Mouse (Mus musculus) kidney, postnatal 36 days (tissue): ENCODE measurements around the gene Ccdc18.
"Not testable (repeated sequence)": the region's sequence is repeated elsewhere in the genome, so short reads cannot be mapped to it uniquely, and the experiment has no call there.

ENCODE experiments used
- DNase-seq, 2 experiments: peaks; one replicate each; pipeline ENCODE4 v3.0.0; 2021 to 2022; ENCODE audit warnings: mixed read lengths in 2 of 2

The Ccdc18 gene

DNA sequence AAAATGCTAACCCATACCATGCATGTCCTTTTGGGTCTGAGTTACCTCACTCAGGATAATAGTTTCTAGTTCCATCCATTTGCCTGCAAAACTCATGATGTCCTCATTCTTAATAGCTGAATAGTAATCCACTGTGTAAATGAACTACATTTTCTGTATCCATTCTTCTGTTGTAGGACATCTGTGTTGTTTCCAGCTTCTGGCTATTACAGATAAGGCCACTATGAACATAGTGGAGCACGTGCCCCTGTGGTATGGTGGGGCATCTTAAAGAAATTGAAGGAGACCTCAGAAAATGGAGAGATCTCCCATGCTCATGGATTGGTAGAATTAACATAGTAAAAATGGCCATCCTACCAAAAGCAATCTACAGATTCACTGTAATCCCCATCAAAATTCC is 131.1 kb downstream of the Ccdc18 start:
- DNase-seq: not testable (repeated sequence)

GRCm38 (mm10) chr5:108266990-108267389 is 134.3 kb downstream of the Ccdc18 start:
- DNase-seq: no peak

- peak; percentile 90 to 95 for DNase-seq
Observed at GRCm38 (mm10) chr5:108268127-108269062, 135.7 kb downstream of the Ccdc18 start, which contains the start of gene Dr1. TSS of gene Dr1 (plus strand) at chr5:108268897.

DNA sequence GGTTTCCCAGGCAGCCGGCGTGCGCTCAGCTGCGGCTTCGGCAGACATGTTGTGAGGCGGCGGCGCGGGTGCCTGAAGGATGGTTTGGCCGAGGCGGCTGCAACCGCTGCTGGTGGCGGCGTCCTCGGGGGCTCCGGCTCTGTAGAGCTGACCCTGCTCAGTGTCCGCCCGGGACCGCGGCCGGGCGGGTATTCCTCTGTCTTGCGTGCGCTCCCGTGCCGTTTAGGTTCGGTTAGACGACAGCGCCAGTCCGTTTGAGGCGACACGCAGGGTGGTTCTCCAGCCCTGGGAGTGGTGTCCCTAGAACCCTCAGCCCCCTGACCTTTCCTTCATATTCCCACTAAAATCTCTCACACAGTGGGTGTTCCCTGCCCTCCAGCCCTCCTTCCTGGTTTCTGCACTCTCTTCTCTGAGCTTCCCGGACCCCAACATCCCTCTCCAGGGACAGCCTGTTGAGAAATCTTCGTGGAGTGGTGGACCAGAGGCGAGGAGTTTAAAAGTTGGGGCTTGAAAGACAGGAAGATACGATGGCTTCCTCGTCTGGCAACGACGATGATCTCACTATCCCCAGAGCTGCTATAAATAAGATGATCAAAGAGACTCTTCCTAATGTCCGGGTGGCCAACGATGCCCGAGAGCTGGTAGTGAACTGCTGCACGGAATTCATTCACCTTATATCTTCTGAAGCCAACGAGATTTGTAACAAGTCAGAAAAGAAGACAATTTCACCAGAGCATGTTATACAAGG is 136.6 kb downstream of the Ccdc18 start:
- DNase-seq: no peak

DNA sequence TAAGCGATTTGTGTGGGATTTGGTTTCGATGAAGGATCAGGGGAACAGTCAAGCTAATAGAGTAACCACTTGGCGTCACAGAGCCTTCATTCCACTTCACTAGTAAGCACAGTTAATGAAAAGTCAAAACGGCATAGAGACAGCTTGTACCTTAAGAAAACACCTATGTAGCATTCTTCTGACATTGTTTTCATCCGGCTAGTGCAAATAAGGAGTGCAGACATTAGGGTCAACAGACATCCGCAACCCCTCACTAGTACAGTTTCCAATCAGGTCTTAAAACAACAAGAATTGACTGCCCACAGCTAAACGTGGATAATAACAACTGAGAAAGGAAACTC is 137.1 kb downstream of the Ccdc18 start:
- DNase-seq: no peak

DNA sequence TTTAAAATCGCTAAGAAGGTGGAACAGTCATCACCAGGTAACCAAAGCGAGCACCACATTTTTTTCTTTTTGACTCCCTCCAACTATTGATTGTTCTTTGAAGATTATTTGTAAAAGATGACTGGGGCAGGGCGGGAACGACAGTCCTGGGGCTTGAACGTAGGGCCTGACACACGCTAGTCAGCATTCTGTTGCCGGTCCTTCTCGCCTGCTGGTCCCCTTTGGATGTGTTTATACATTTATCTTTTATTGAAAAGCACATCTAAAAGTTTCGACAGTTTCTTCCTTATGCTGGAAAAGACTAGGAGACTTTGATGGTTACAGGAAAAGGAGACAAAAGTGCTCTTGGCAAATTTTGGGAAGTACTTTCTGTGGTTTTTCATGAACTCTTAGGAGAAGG is 137.7 kb downstream of the Ccdc18 start:
- no peak for DNase-seq

- DNase-seq: not testable (repeated sequence)
Observed at GRCm38 (mm10) chr5:108271345-108271744, 138.7 kb downstream of the Ccdc18 start.
